Mouse (Mus musculus) cortical plate, adult 2 months (tissue): ENCODE measurements at regions not wholly inside any gene's neighbourhood (a gene's known extent, or its start where the extent isn't known, plus 50 kb on each side); places are given as distances from the start of the nearest gene placed in this dataset.

Source experiments
- H3K27ac ChIP-seq: fragments of 200-500 bp; 2 replicates; pipeline ENCODE4 v1.5.1; 2012; ENCODE audit warnings: low read length, control low read depth, inconsistent platforms; ENCODE audit not compliant: insufficient read depth
- H3K4me1 ChIP-seq: fragments of 200-500 bp; 2 replicates; pipeline ENCODE4 v1.6.1; 2011; ENCODE audit warnings: low read length; ENCODE audit not compliant: control insufficient read depth, insufficient read depth
- H3K4me3 ChIP-seq: fragments of 200-500 bp; 2 replicates; pipeline ENCODE4 v1.5.1; 2011; ENCODE audit warnings: mild to moderate bottlenecking, low read length, control low read depth; ENCODE audit not compliant: insufficient read depth
- CTCF ChIP-seq: fragments of 200-500 bp; IDR thresholded peaks from 2 replicates; pipeline ENCODE4 v1.5.1; 2011; ENCODE audit warnings: mild to moderate bottlenecking, control low read depth, low read length; ENCODE audit not compliant: insufficient read depth; ENCODE audit errors: extremely low read depth
- POLR2A ChIP-seq: fragments of 200-500 bp; IDR thresholded peaks from 2 replicates; pipeline ENCODE4 v1.6.1; 2011; ENCODE audit warnings: mild to moderate bottlenecking, low read length, control low read depth; ENCODE audit not compliant: insufficient read depth; ENCODE audit errors: extremely low read depth

- no peak for TF ChIP-seq CTCF
- no peak for TF ChIP-seq POLR2A
- Histone ChIP-seq H3K4me3 (no peak overlapping the region), H3K27ac (no peak overlapping the region), H3K4me1 (no peaks in the 10 kb centered on the region)
Observed at GRCm38 (mm10) chr11:109008872-109009271, 88.7 kb downstream of the Axin2 start.

GRCm38 (mm10) chr11:109005681-109006080 is 85.5 kb downstream of the Axin2 start:
- no peaks in the 10 kb centered on the region for H3K4me1 ChIP-seq
- TF ChIP-seq POLR2A (no peak), CTCF (no peak)
- H3K4me3 ChIP-seq = no peak overlapping the region
- H3K27ac ChIP-seq = no peak overlapping the region
